Mouse (Mus musculus): ENCODE results near the gene Hist1h3g. TPM values are rescaled to one million over a fixed set of nuclear protein-coding genes. Genes with fewer than 3 reads are reported as not detected.
A peak's percentile ranks its signal among the peaks of the same experiment; 100 is the strongest.
"Not testable (repeated sequence)": the region's sequence is repeated elsewhere in the genome, so short reads cannot be mapped to it uniquely, and the experiment has no call there.

The Hist1h3g gene
- total and polyA plus RNA-seq, 2 experiments from 2014 or later = 262 TPM; not detected in 1

DNA sequence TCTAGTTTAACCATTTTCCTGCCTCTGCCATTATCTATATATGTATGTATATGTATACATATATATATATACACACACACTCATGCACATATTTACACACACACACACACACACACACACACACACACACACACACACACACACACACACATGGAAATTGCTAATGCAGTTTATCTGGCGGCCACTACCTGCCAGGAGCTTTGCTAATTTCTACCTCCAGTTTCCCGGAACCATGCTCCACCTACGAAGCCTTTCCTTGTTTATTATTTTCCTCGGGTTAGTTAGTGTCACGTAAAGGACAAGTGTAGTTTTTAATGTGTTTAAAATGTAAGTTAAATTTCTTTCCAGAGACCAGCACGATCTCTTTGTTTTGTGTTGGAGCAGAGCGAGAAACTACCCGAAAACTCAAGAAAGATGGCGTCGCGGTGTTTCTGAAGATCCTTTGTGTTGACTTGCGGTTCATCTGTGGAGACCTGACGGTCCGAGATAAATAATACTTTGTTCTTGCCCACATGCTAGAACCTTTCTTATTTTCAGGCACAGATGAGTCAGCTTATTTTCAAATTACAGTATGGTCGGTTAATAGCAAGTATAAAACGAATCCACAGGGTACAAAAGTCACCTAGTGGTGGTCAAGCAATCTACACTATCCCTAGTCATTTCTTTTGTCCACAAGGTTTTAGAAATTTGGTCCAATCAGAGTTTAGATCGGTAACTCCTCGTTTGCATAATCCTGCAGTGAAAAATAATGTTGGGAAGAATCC is 27.7 kb downstream of the Hist1h3g start:
- Histone ChIP-seq H3K4me1 (ENCODE audit: insufficient read depth, low read length) (no peaks in the 10 kb centered on the region), H3K4me3 (ENCODE audit: low read depth, low read length) (peak overlapping the region; percentile 42), H3K27ac (ENCODE audit: low read depth, low read length) (peak overlapping the region; percentile 94), H3K9ac (replicated peaks; ENCODE audit: low read length, poor library complexity, severe bottlenecking) (peak overlapping the region; percentile 56), H3K4me2 (ENCODE audit: low read depth, low read length, poor library complexity, severe bottlenecking) (peak overlapping the region; percentile 70), H3K27me3 (ENCODE audit: insufficient read depth, low read length) (no peaks in the 10 kb centered on the region), H3K9me3 (ENCODE audit: low read length) (no peaks in the 10 kb centered on the region), H3K36me3 (ENCODE audit: insufficient read depth, low read length) (no peaks in the 10 kb centered on the region)
- WGBS = 1% methylated on average over 18 of the region's 18 CpGs
- peak; percentile 77 for TF ChIP-seq CTCF (IDR thresholded peaks at IDR 0.05)
- DNase-seq (ENCODE audit: low spot score) = peak; percentile 87
- ATAC-seq (ENCODE audit: low FRiP score) = peak; percentile 61

DNA sequence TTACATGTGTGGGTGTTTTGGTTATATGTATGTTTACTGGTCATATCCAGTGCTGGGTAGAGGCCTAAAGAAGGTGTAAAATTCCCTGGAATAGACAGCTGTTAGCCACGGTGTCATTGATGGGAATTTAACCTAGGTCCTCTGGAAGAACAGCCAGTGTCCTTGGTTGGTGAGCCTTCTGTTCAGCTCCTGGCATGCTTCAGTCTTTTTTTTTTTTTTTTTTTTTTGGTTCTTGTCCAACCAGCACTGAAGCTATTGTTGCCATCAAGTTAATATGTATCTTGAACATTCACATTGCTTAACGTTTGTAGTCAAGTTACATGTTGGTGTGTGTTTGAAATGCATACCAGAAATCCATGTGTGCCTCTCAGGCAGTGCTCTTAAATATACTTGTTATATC is 29.3 kb downstream of the Hist1h3g start:
- ATAC-seq (ENCODE audit: low FRiP score) (no peak), DNase-seq (ENCODE audit: low spot score) (no peak)
- Histone ChIP-seq H3K27me3 (ENCODE audit: insufficient read depth, low read length) (no peaks in the 10 kb centered on the region), H3K4me3 (ENCODE audit: low read depth, low read length) (no peak overlapping the region), H3K9me3 (ENCODE audit: low read length) (no peaks in the 10 kb centered on the region), H3K4me1 (ENCODE audit: insufficient read depth, low read length) (no peaks in the 10 kb centered on the region), H3K9ac (replicated peaks; ENCODE audit: low read length, poor library complexity, severe bottlenecking) (no peak overlapping the region), H3K36me3 (ENCODE audit: insufficient read depth, low read length) (no peaks in the 10 kb centered on the region), H3K4me2 (ENCODE audit: low read depth, low read length, poor library complexity, severe bottlenecking) (no peak overlapping the region), H3K27ac (ENCODE audit: low read depth, low read length) (no peak overlapping the region)
- TF ChIP-seq CTCF (IDR thresholded peaks at IDR 0.05) = no peak
- 89% methylated on average over 2 of the region's 2 CpGs for WGBS

DNA sequence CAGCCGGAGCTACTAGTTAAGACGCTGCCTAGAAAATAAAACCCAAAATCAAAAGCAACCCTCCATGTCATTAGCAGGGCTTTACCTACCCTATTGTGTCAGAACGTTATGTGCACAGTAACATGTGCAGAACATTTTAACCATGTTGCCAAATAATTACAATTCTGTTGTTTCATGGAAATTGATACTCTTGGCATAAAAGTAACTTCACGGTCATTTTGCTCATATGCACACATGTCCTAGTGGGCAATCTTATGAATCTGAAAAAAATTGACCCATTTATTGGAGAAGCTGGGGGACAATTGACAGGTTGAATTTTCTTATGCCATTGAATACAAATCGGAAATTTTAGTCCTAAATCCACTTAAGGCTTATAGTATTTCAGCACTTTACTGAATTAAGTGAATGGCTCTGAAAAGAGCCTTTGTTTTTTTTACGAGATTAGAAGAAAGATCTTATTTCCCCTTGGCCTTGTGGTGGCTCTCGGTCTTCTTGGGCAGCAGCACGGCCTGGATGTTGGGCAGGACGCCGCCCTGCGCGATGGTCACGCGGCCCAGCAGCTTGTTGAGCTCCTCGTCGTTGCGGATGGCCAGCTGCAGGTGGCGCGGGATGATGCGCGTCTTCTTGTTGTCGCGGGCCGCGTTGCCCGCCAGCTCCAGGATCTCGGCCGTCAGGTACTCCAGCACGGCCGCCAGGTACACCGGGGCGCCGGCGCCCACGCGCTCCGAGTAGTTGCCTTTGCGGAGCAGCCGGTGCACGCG is 35.2 kb downstream of the Hist1h3g start:
- peak overlapping the region; percentile 86 for H3K27ac ChIP-seq (ENCODE audit: low read depth, low read length)
- peak overlapping the region; percentile 39 for H3K4me3 ChIP-seq (ENCODE audit: low read depth, low read length)
- H3K27me3 ChIP-seq (ENCODE audit: insufficient read depth, low read length); DNase-seq (ENCODE audit: low spot score); H3K4me1 ChIP-seq (ENCODE audit: insufficient read depth, low read length); H3K36me3 ChIP-seq (ENCODE audit: insufficient read depth, low read length); H3K9me3 ChIP-seq (ENCODE audit: low read length): not testable (repeated sequence)
- under 1% methylated on average over 15 of the region's 41 CpGs for WGBS
- 0 out of 2 replicates have a peak overlapping the region, but pooled peaks have one; percentile 36 for H3K9ac ChIP-seq (replicated peaks; ENCODE audit: low read length, poor library complexity, severe bottlenecking)
- ATAC-seq (ENCODE audit: low FRiP score) = peak; percentile 19; the same call in 1 of the 2 replicates
- H3K4me2 ChIP-seq (ENCODE audit: low read depth, low read length, poor library complexity, severe bottlenecking) = peak overlapping the region; percentile 52

DNA sequence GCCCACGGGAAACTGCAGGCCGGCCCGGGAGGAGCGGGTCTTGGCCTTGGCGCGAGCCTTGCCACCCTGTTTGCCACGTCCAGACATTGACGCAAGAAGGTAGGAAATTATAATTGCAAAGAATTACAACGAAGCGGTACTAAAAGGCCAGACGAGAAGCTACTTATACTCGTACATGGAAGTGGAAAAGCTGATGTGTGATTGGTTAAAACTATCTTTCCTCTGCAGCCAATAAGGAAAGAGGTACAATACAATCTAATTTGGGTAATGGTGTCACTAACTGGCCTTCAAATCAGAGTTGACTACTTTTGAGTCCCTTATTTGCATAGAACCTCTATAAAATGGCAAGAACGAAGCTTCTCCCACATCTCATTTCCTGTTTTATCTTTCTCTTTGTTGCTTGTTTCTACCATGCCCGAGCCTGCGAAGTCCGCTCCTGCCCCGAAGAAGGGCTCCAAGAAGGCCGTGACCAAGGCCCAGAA is 35.8 kb downstream of the Hist1h3g start, which contains the start of the genes Hist1h2ae and Hist1h2bg:
Gene Hist1h2ae, minus strand, starts transcription at position 199 of the 482 bp plus-strand sequence.
Gene Hist1h2bg, plus strand, starts transcription at position 375 of the 482 bp plus-strand sequence.
- 0 out of 2 replicates have a peak, but pooled peaks cover 3% of the 10 kb centered on the region for H3K4me1 ChIP-seq (ENCODE audit: insufficient read depth, low read length)
- no peaks in the 10 kb centered on the region for H3K27me3 ChIP-seq (ENCODE audit: insufficient read depth, low read length)
- peak; percentile 90 for ATAC-seq (ENCODE audit: low FRiP score)
- no peak for TF ChIP-seq CTCF (IDR thresholded peaks at IDR 0.05)
- H3K4me3 ChIP-seq (ENCODE audit: low read depth, low read length) = peak within 1 kb of the TSS; percentile 39
- H3K4me2 ChIP-seq (ENCODE audit: low read depth, low read length, poor library complexity, severe bottlenecking) = peak within 1 kb of the TSS; percentile 52
- H3K27ac ChIP-seq (ENCODE audit: low read depth, low read length) = peak within 1 kb of the TSS; percentile 86
- H3K9ac ChIP-seq (replicated peaks; ENCODE audit: low read length, poor library complexity, severe bottlenecking) = peak within 1 kb of the TSS; percentile 50; the same call in 1 of the 2 replicates
- peak; percentile 97 for DNase-seq (ENCODE audit: low spot score)
- 0% methylated on average over 16 of the region's 18 CpGs for WGBS
- no peaks in the 10 kb centered on the region for H3K9me3 ChIP-seq (ENCODE audit: low read length)
- H3K36me3 ChIP-seq (ENCODE audit: insufficient read depth, low read length) = no peaks in the 10 kb centered on the region

DNA sequence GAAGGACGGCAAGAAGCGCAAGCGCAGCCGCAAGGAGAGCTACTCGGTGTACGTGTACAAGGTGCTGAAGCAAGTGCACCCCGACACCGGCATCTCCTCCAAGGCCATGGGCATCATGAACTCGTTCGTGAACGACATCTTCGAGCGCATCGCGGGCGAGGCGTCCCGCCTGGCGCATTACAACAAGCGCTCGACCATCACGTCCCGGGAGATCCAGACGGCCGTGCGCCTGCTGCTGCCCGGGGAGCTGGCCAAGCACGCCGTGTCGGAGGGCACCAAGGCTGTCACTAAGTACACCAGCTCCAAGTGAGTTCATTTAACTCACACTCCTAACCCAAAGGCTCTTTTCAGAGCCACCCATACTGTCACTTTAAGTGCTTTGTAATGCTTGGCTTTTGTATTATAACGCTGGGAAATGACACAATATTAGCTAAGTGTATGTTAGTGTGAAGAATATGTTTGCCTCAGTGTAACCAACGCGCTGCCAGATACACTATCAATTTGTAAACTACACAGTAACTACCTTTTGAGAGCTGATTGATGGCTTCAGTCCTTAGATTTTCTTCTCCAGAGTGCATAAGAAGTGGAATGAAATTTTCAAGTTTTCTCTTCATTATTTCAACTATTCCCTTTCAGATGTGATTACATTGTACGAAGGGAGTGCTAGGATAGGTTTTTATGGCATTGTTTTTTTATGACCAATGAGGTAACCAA is 36.4 kb downstream of the Hist1h3g start:
- Histone ChIP-seq H3K27ac (ENCODE audit: low read depth, low read length) (peak overlapping the region; percentile 86), H3K4me2 (ENCODE audit: low read depth, low read length, poor library complexity, severe bottlenecking) (peak overlapping the region; percentile 52), H3K9ac (replicated peaks; ENCODE audit: low read length, poor library complexity, severe bottlenecking) (peak overlapping the region; percentile 50; the same call in 1 of the 2 replicates), H3K4me3 (ENCODE audit: low read depth, low read length) (peak overlapping the region; percentile 39)
- not testable (repeated sequence) for ATAC-seq (ENCODE audit: low FRiP score); H3K9me3 ChIP-seq (ENCODE audit: low read length); DNase-seq (ENCODE audit: low spot score); H3K27me3 ChIP-seq (ENCODE audit: insufficient read depth, low read length); H3K36me3 ChIP-seq (ENCODE audit: insufficient read depth, low read length); H3K4me1 ChIP-seq (ENCODE audit: insufficient read depth, low read length)
- WGBS = under 1% methylated on average over 8 of the region's 34 CpGs
